Mouse (Mus musculus) B cell, adult 62 days (primary cell): ENCODE data around the gene Trim30c. TPM values are rescaled to one million over a fixed set of nuclear protein-coding genes. Genes with fewer than 3 reads are reported as not detected.

Source experiments
- total RNA-seq: library from RNA; stranded (reverse); gene quantifications from 4 replicates; pipeline ENCODE4 v1.2.4, GENCODE M21; 2023

Gene Trim30c
- total RNA-seq = 3.3 to 6.2 TPM (median 4.2 TPM) in 4 replicates

DNA sequence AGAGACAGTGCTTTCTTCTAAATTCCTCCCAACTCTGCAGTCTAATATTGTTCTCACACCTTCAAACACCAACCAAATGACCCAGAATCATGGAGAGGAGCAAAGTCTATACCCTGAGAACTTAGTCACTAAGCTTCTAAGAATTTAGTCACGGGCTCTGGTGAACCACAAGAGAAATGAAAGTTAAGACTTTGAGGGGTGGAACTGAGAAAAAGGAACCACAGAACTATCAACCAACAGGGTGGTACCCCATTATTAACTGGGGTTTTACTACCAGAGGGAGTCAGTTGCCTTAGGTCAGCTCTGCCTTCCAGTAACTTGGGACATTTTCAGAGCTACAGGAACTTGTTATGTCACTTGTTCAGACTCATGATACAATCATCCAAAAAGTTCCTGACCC, at the start of gene Trim30c:
Gene Trim30c (minus strand): TSS at position 140 of the 400 bp plus-strand sequence.

DNA sequence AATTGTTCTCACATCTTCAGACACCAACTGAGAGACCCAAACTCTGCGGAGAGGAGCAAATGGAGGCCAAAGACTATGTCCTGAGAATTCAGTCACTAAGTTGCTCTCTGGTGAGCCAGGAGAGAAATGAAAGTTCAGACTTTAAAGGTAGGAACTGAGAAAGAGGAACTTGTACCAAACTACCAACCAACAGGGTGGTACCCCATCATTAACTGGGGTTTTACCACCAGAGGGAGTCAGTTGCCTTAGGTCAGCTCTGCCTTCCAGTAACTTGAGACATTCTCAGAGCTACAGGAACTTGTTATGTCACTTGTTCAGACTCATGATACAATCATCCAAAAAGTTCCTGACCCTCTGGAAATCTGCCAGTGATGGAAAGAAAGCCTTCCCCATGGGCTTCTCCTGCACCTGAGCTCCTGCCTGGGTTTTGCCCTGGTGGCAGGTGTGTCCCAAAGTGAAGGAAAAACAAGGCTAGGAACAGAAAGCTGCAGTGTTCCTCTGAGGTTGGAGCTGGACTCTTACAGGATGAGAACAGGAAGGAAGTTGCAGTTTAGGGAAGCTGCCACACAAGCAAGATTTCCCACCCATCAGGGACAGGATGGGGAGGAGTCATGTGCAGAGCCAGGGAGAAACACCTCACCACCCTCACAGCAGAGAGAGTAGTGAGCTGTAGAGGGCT, 30.8 kb downstream of the Trim30c start, which contains the start of gene Trim30b:
Gene Trim30b (minus strand): TSS at position 149 of the 679 bp plus-strand sequence.

DNA sequence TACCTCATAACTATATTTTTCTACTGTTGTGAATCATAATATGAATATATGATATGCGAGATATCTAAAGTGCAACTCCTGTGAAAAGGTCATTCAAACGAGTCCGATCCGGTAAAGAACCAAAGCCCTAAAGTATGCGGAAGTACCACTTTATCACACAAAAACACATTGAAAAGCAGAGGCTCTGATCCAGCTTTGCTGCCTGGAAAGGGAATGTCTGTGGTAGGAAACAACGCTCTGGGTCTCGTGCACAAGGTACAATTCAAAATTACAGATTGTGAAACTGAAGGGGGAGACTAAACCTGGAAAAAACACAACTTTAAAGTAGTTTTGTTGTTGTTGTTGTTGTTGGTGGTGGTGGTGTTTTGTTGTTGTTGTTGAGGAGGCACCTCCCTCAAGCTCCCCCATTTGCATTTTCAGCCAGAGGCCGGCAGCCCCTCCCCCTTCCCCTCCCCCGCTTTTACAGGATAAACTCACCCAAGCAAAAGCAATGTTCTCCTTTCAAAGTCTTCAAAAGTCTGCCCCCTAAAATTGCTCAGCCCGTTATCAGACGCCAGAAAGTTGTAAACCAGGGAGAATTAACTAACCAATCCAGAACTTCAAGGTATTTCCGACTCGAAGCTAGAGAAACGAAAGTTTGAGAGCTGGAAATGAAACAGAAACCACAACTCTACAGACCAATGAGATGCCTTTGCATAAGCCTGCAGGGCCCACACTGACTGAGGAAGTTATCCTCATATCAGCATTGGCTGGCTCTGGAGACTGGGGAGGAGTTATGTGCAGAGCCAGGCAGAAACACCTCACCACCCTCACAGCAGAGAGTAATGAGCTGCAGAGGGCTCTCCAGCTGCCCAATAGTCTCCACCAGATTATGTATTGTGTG, 47.7 kb downstream of the Trim30c start, which contains the start of gene Trim12c:
Gene Trim12c (minus strand): TSS at position 646 of the 883 bp plus-strand sequence.

Other genes with a start within 250 kb of the Trim30c start
- not detected in 4 replicates for gene Olfm5, start 236.0 kb downstream of the Trim30c start, total RNA-seq
- not detected in 4 replicates for gene Olfr648, start 217.4 kb downstream of the Trim30c start, total RNA-seq
- not detected in 4 replicates for gene Olfr649, start 204.9 kb downstream of the Trim30c start, total RNA-seq
- gene Trim6, start 182.0 kb downstream of the Trim30c start, total RNA-seq = 0.45 to 0.60 TPM (median 0.47 TPM) in 4 replicates
- 53.5 to 60.3 TPM (median 54.2 TPM) in 4 replicates for gene Trim34a, start 156.4 kb downstream of the Trim30c start, total RNA-seq
- gene Trim5, start 112.7 kb downstream of the Trim30c start, total RNA-seq = 23.2 to 27.2 TPM (median 25.2 TPM) in 4 replicates
- gene Trim12a, start 85.4 kb downstream of the Trim30c start, total RNA-seq = 101 to 114 TPM (median 113 TPM) in 4 replicates
- 1.9 to 4.0 TPM (median 3.1 TPM) in 4 replicates for gene Trim34b, start 71.4 kb downstream of the Trim30c start, total RNA-seq
- 43.7 to 48.9 TPM (median 46.7 TPM) in 4 replicates for gene Trim12c, start 47.5 kb downstream of the Trim30c start, total RNA-seq
- 20.6 to 25.0 TPM (median 23.3 TPM) in 4 replicates for gene Trim30b, start 31.0 kb downstream of the Trim30c start, total RNA-seq
- gene Trim30a, start 64.4 kb upstream of the Trim30c start, total RNA-seq = 71.0 to 81.8 TPM (median 75.2 TPM) in 4 replicates
- 15.4 to 20.6 TPM (median 18.0 TPM) in 4 replicates for gene Trim30d, start 107.0 kb upstream of the Trim30c start, total RNA-seq
- gene Olfr651, start 149.3 kb upstream of the Trim30c start, total RNA-seq = not detected in 4 replicates
- gene Olfr652, start 160.1 kb upstream of the Trim30c start, total RNA-seq = not detected in 4 replicates
- not detected in 4 replicates for gene Olfr653, start 176.5 kb upstream of the Trim30c start, total RNA-seq
- not detected in 4 replicates for gene Olfr654, start 186.2 kb upstream of the Trim30c start, total RNA-seq
- gene Olfr655, start 200.9 kb upstream of the Trim30c start, total RNA-seq = 1.2 TPM in 1 of 4 replicates, not detected in the others
- 0.14 TPM in 1 of 4 replicates, not detected in the others for gene Olfr656, start 213.1 kb upstream of the Trim30c start, total RNA-seq
- not detected in 4 replicates for gene Olfr657, start 224.0 kb upstream of the Trim30c start, total RNA-seq
- gene Olfr658, start 246.5 kb upstream of the Trim30c start, total RNA-seq = not detected in 4 replicates